Mouse (Mus musculus): ENCODE measurements around the gene Sema4b. TPM values are rescaled to one million over a fixed set of nuclear protein-coding genes. Genes with fewer than 3 reads are reported as not detected.

Sema4b gene
- total and polyA plus RNA-seq, 3 experiments: 10.9 to 17.3 TPM; not detected in 1

GRCm38 (mm10) chr7:80156711-80157227 lies 29.9 kb upstream of the Sema4b start:
- Histone ChIP-seq H3K27me3 (ENCODE audit: control insufficient read depth in 1 of 2, insufficient read depth in 2 of 2, low read length in 2 of 2) (no peaks in the 10 kb centered on the region), H3K36me3 (ENCODE audit: control insufficient read depth in 1 of 2, insufficient read depth in 2 of 2, low read length in 2 of 2) (peaks cover 0 to 2% of the 10 kb centered on the region in 2 experiments; a peak in 1 of 4 replicates), H3K9ac (ENCODE audit: control insufficient read depth, low read depth, low read length, poor library complexity, severe bottlenecking) (no peak overlapping the region), H3K4me3 (ENCODE audit: control insufficient read depth in 1 of 2, insufficient read depth in 1 of 2, low read depth in 2 of 2, low read length in 2 of 2) (no peak overlapping the region), H3K4me1 (ENCODE audit: control insufficient read depth in 1 of 2, insufficient read depth in 2 of 2, low read length in 2 of 2) (peaks cover 0 to 19% of the 10 kb centered on the region in 2 experiments; a peak in 2 of 4 replicates), H3K9me3 (replicated peaks; ENCODE audit: insufficient read depth, low read length) (no peaks in the 10 kb centered on the region), H3K27ac (ENCODE audit: control insufficient read depth, low read depth, low read length) (no peak overlapping the region), H3K79me2 (ENCODE audit: control insufficient read depth, insufficient read depth, low read length, poor library complexity) (no peaks in the 10 kb centered on the region)
- peak; percentile 59 for DNase-seq (ENCODE audit: low read depth, low spot score)
- TF ChIP-seq TBP (IDR thresholded peaks at IDR 0.05; ENCODE audit: low read depth, low read length): no peak
- TF ChIP-seq MXI1 (IDR thresholded peaks at IDR 0.05; ENCODE audit: low read depth, low read length): no peak
- TF ChIP-seq RAD21 (IDR thresholded peaks at IDR 0.05; ENCODE audit: low read depth, low read length): peak; percentile 69
- TF ChIP-seq POLR2AphosphoS2 (IDR thresholded peaks at IDR 0.05; ENCODE audit: low read length): no peak
- TF ChIP-seq MYB (IDR thresholded peaks at IDR 0.05; ENCODE audit: low read depth, low read length): no peak
- TF ChIP-seq CHD2 (IDR thresholded peaks at IDR 0.05; ENCODE audit: low read length): no peak
- TF ChIP-seq EP300 (IDR thresholded peaks at IDR 0.05; ENCODE audit: low read depth in 1 of 2, low read length in 2 of 2): no peak
- TF ChIP-seq MAZ (IDR thresholded peaks at IDR 0.05; ENCODE audit: low read depth, low read length): no peak
- TF ChIP-seq MAX (IDR thresholded peaks at IDR 0.05; ENCODE audit: low read length): no peak
- TF ChIP-seq ZMIZ1 (IDR thresholded peaks at IDR 0.05; ENCODE audit: low read depth, low read length): no peak
- TF ChIP-seq RCOR1 (IDR thresholded peaks at IDR 0.05; ENCODE audit: low read depth, low read length): no peak
- no peak for TF ChIP-seq HCFC1 (IDR thresholded peaks at IDR 0.05; ENCODE audit: low read depth, low read length)
- TF ChIP-seq NELFE (IDR thresholded peaks at IDR 0.05; ENCODE audit: low read depth, low read length): no peak
- no peak for TF ChIP-seq GATA1 (IDR thresholded peaks at IDR 0.05; ENCODE audit: low read depth, low read length)
- no peak for TF ChIP-seq TAL1 (IDR thresholded peaks at IDR 0.05; ENCODE audit: low read length)
- no peak for TF ChIP-seq NRF1 (IDR thresholded peaks at IDR 0.05; ENCODE audit: insufficient read depth, low read depth, low read length, poor library complexity, severe bottlenecking)
- peak; percentile 61 to 74 (median 73) for TF ChIP-seq CTCF (IDR thresholded peaks at IDR 0.05 in 2 of 3, conservative IDR thresholded peaks at IDR 0.05 in 1 of 3; ENCODE audit: control insufficient read depth in 1 of 3, insufficient read depth in 1 of 3, low read depth in 2 of 3, low read length in 3 of 3, poor library complexity in 1 of 3, severe bottlenecking in 1 of 3)
- TF ChIP-seq JUND (IDR thresholded peaks at IDR 0.05; ENCODE audit: low read depth, low read length): no peak
- TF ChIP-seq ZC3H11A (IDR thresholded peaks at IDR 0.05; ENCODE audit: low read depth, low read length): peak; percentile 72
- TF ChIP-seq POLR2A (IDR thresholded peaks at IDR 0.05; ENCODE audit: control insufficient read depth in 1 of 2, insufficient read depth in 1 of 2, low read depth in 1 of 2, low read length in 2 of 2, poor library complexity in 1 of 2): no peak
- TF ChIP-seq E2F4 (IDR thresholded peaks at IDR 0.05; ENCODE audit: borderline replicate concordance, low read depth, low read length): no peak
- TF ChIP-seq TCF12 (IDR thresholded peaks at IDR 0.05; ENCODE audit: low read depth, low read length): no peak
- TF ChIP-seq ELF1 (IDR thresholded peaks at IDR 0.05; ENCODE audit: low read depth, low read length): no peak
- TF ChIP-seq SMC3 (IDR thresholded peaks at IDR 0.05; ENCODE audit: low read depth, low read length): peak; percentile 75
- no peak for TF ChIP-seq GABPA (IDR thresholded peaks at IDR 0.05; ENCODE audit: low read depth, low read length)
- TF ChIP-seq ETS1 (IDR thresholded peaks at IDR 0.05; ENCODE audit: low read depth, low read length): no peak
- no peak for TF ChIP-seq KAT2A (conservative IDR thresholded peaks at IDR 0.05; ENCODE audit: low read depth, low read length)
- TF ChIP-seq ZNF384 (IDR thresholded peaks at IDR 0.05; ENCODE audit: low read depth, low read length): no peak

Data from MEL (cell line).